Mouse (Mus musculus) MEL (cell line): Measurements from ENCODE around the gene Ccdc54.

ENCODE experiments used
- BHLHE40 ChIP-seq: IDR thresholded peaks from 2 replicates; pipeline ENCODE4 v1.6.1; 2012; ENCODE audit warnings: low read depth, mild to moderate bottlenecking, inconsistent platforms, low read length, improper control_type of control experiment, borderline replicate concordance
- CTCF ChIP-seq, 3 experiments: IDR thresholded peaks in 2 of 3; conservative IDR thresholded peaks in 1 of 3; 2 replicates each; pipeline ENCODE4 v1.5.1; 2011 to 2012; ENCODE audit warnings: low read length in 3 of 3, low read depth in 2 of 3, mild to moderate bottlenecking in 2 of 3, improper control_type of control experiment in 1 of 3, inconsistent platforms in 1 of 3, mixed read lengths in 1 of 3, moderate library complexity in 1 of 3; ENCODE audit not compliant: control insufficient read depth in 1 of 3, insufficient read depth in 1 of 3, poor library complexity in 1 of 3, severe bottlenecking in 1 of 3
- EP300 ChIP-seq, 2 experiments: IDR thresholded peaks; 2 replicates each; pipeline ENCODE4 v1.6.1; 2011; ENCODE audit warnings: improper control_type of control experiment in 2 of 2, low read length in 2 of 2, low read depth in 1 of 2, mild to moderate bottlenecking in 1 of 2
- MAFK ChIP-seq: IDR thresholded peaks from 2 replicates; pipeline ENCODE4 v1.6.1; 2011; ENCODE audit warnings: low read depth, mild to moderate bottlenecking, low read length, improper control_type of control experiment, borderline replicate concordance
- MAX ChIP-seq: IDR thresholded peaks from 2 replicates; pipeline ENCODE4 v1.6.1; 2011; ENCODE audit warnings: low read length, improper control_type of control experiment
- POLR2A ChIP-seq, 2 experiments: IDR thresholded peaks; 2 replicates each; pipeline ENCODE4 v1.6.1; 2011 to 2012; ENCODE audit warnings: low read length in 2 of 2, mild to moderate bottlenecking in 2 of 2, control low read depth in 1 of 2, improper control_type of control experiment in 1 of 2, low read depth in 1 of 2, moderate library complexity in 1 of 2; ENCODE audit not compliant: control insufficient read depth in 1 of 2, insufficient read depth in 1 of 2, poor library complexity in 1 of 2
- POLR2AphosphoS2 ChIP-seq: IDR thresholded peaks from 2 replicates; pipeline ENCODE4 v1.6.1; 2011; ENCODE audit warnings: low read length, improper control_type of control experiment
- ZNF384 ChIP-seq: IDR thresholded peaks from 2 replicates; pipeline ENCODE4 v1.6.1; 2012; ENCODE audit warnings: low read depth, mild to moderate bottlenecking, inconsistent platforms, low read length, improper control_type of control experiment

GRCm38 (mm10) chr16:50578361-50578760 is 12.6 kb downstream of the Ccdc54 start:
- TF ChIP-seq BHLHE40 (no peak), POLR2AphosphoS2 (no peak), POLR2A (IDR thresholded peaks at IDR 0.05; ENCODE audit: control insufficient read depth in 1 of 2, insufficient read depth in 1 of 2, low read depth in 1 of 2, low read length in 2 of 2, poor library complexity in 1 of 2) (no peak), MAX (no peak), ZNF384 (no peak), EP300 (IDR thresholded peaks at IDR 0.05; ENCODE audit: low read depth in 1 of 2, low read length in 2 of 2) (no peak), CTCF (IDR thresholded peaks at IDR 0.05 in 2 of 3, conservative IDR thresholded peaks at IDR 0.05 in 1 of 3; ENCODE audit: control insufficient read depth in 1 of 3, insufficient read depth in 1 of 3, low read depth in 2 of 3, low read length in 3 of 3, poor library complexity in 1 of 3, severe bottlenecking in 1 of 3) (no peak), MAFK (no peak)
